Mouse (Mus musculus) heart, postnatal 4 days (tissue): ENCODE measurements around the gene Eapp. TPM values are rescaled to one million over a fixed set of nuclear protein-coding genes. Genes with fewer than 3 reads are reported as not detected.
"Not testable (repeated sequence)": the region's sequence is repeated elsewhere in the genome, so short reads cannot be mapped to it uniquely, and the experiment has no call there.

Source experiments
- DNase-seq: peaks from one replicate; pipeline ENCODE4 v3.0.0; 2021
- total RNA-seq, 2 experiments: library from RNA; stranded (reverse); gene quantifications; 2 replicates each; pipeline ENCODE4 v1.2.3; 2021

The Eapp gene
- total RNA-seq, 2 experiments from 2014 or later, result 26.8 to 27.4 TPM

- DNase-seq, result no peak
Observed at GRCm38 (mm10) chr12:54683182-54683581, 12.5 kb downstream of the Eapp start.

GRCm38 (mm10) chr12:54676709-54677108, 19.0 kb downstream of the Eapp start:
- DNase-seq, result no peak

GRCm38 (mm10) chr12:54675396-54675795, 20.3 kb downstream of the Eapp start:
- DNase-seq, result no peak

- DNase-seq, result no peak
Observed at GRCm38 (mm10) chr12:54671262-54671661, 24.4 kb downstream of the Eapp start.

- DNase-seq, result no peak
Observed at GRCm38 (mm10) chr12:54668141-54668540, 27.6 kb downstream of the Eapp start.

- DNase-seq, result no peak
Observed at GRCm38 (mm10) chr12:54665526-54665925, 30.2 kb downstream of the Eapp start.

- DNase-seq, result not testable (repeated sequence)
Observed at GRCm38 (mm10) chr12:54661470-54661869, 34.2 kb downstream of the Eapp start.

GRCm38 (mm10) chr12:54659901-54660300, 35.8 kb downstream of the Eapp start:
- DNase-seq, result no peak

GRCm38 (mm10) chr12:54658425-54659092, 37.1 kb downstream of the Eapp start:
- no peak for DNase-seq

- no peak for DNase-seq
Observed at GRCm38 (mm10) chr12:54657951-54658350, 37.7 kb downstream of the Eapp start.

GRCm38 (mm10) chr12:54657226-54657625, 38.5 kb downstream of the Eapp start:
- DNase-seq, result no peak

- DNase-seq, result peak; percentile 97
Observed at GRCm38 (mm10) chr12:54656396-54657171, 39.1 kb downstream of the Eapp start, which contains the start of gene Sptssa. TSS of gene Sptssa (minus strand) at chr12:54656573.

GRCm38 (mm10) chr12:54656039-54656395, 39.7 kb downstream of the Eapp start:
- DNase-seq, result no peak

GRCm38 (mm10) chr12:54655292-54656038, 40.2 kb downstream of the Eapp start:
- no peak for DNase-seq

GRCm38 (mm10) chr12:54654741-54655140, 41.0 kb downstream of the Eapp start:
- no peak for DNase-seq

GRCm38 (mm10) chr12:54654141-54654540, 41.6 kb downstream of the Eapp start:
- DNase-seq, result peak; percentile 31

- no peak for DNase-seq
Observed at GRCm38 (mm10) chr12:54652346-54652745, 43.4 kb downstream of the Eapp start.

- no peak for DNase-seq
Observed at GRCm38 (mm10) chr12:54651820-54652219, 43.9 kb downstream of the Eapp start.

- DNase-seq, result no peak
Observed at GRCm38 (mm10) chr12:54651158-54651557, 44.5 kb downstream of the Eapp start.

- no peak for DNase-seq
Observed at GRCm38 (mm10) chr12:54644947-54645346, 50.8 kb downstream of the Eapp start.

GRCm38 (mm10) chr12:54643320-54643892, 52.3 kb downstream of the Eapp start:
- DNase-seq, result no peak

GRCm38 (mm10) chr12:54641374-54641773, 54.3 kb downstream of the Eapp start:
- no peak for DNase-seq

GRCm38 (mm10) chr12:54640259-54640658, 55.4 kb downstream of the Eapp start:
- no peak for DNase-seq
